Mouse (Mus musculus): ENCODE data around the gene Zscan10. TPM values are rescaled to one million over a fixed set of nuclear protein-coding genes. Genes with fewer than 3 reads are reported as not detected.

Gene Zscan10
- polyA plus RNA-seq, 1 experiment: not detected

- Histone ChIP-seq H3K4me3 (replicated peaks) (no peak overlapping the region), H3K9me3 (no peaks in the 10 kb centered on the region), H3K27me3 (replicated peaks) (peaks cover 14% of the 10 kb centered on the region), H3K36me3 (replicated peaks; ENCODE audit: low read length) (no peaks in the 10 kb centered on the region), H3K4me1 (peaks cover 26% of the 10 kb centered on the region)
- TF ChIP-seq FLI1 (IDR thresholded peaks at IDR 0.05; ENCODE audit: low read length): no peak
- TF ChIP-seq GATA1 (IDR thresholded peaks at IDR 0.05; ENCODE audit: borderline replicate concordance, low read length): no peak
Measured at GRCm38 (mm10) chr17:23603542-23603941, 2.9 kb downstream of the Zscan10 start.

DNA sequence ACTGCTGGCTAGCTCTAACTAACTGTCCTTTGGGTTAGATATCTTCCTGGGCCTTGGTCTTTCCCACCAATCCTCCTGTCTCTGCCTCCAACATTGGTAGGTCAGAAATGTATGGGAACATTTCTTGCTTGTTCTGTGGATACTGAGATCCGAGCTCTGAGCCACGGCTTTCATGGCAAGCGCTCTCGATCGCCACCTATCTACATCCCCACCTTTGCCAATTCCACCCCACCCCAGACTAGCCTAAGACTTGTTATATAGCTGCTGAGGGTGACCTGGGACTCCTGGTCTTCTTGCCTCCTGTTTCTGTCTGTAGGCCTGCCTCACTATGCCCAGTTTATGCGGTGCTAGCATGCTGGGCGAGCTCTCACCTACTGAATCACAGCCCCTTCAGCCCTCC, 3.7 kb downstream of the Zscan10 start:
- TF ChIP-seq FLI1 (IDR thresholded peaks at IDR 0.05; ENCODE audit: low read length) (no peak), GATA1 (IDR thresholded peaks at IDR 0.05; ENCODE audit: borderline replicate concordance, low read length) (no peak)
- peaks cover 18% of the 10 kb centered on the region for H3K27me3 ChIP-seq (replicated peaks)

GRCm38 (mm10) chr17:23605220-23605619, 4.6 kb downstream of the Zscan10 start:
- TF ChIP-seq FLI1 (IDR thresholded peaks at IDR 0.05; ENCODE audit: low read length) (no peak), GATA1 (IDR thresholded peaks at IDR 0.05; ENCODE audit: borderline replicate concordance, low read length) (no peak)

More for the DNA sequence above, 3.7 kb downstream of the Zscan10 start:
- no peaks in the 10 kb centered on the region for H3K9me3 ChIP-seq
- H3K4me1 ChIP-seq: peaks cover 17% of the 10 kb centered on the region
- H3K4me3 ChIP-seq (replicated peaks): no peak overlapping the region
- no peaks in the 10 kb centered on the region for H3K36me3 ChIP-seq (replicated peaks; ENCODE audit: low read length)

GRCm38 (mm10) chr17:23609612-23610011, 9.0 kb downstream of the Zscan10 start:
- Histone ChIP-seq H3K36me3 (replicated peaks; ENCODE audit: low read length) (no peaks in the 10 kb centered on the region), H3K4me3 (replicated peaks) (no peak overlapping the region), H3K4me1 (peaks cover 7% of the 10 kb centered on the region), H3K9me3 (no peaks in the 10 kb centered on the region), H3K27me3 (replicated peaks) (peaks cover 42% of the 10 kb centered on the region)
- no peak for TF ChIP-seq FLI1 (IDR thresholded peaks at IDR 0.05; ENCODE audit: low read length)
- no peak for TF ChIP-seq GATA1 (IDR thresholded peaks at IDR 0.05; ENCODE audit: borderline replicate concordance, low read length)

More at GRCm38 (mm10) chr17:23605220-23605619, 4.6 kb downstream of the Zscan10 start:
- no peaks in the 10 kb centered on the region for H3K9me3 ChIP-seq
- no peaks in the 10 kb centered on the region for H3K36me3 ChIP-seq (replicated peaks; ENCODE audit: low read length)
- peaks cover 10% of the 10 kb centered on the region for H3K4me1 ChIP-seq
- H3K4me3 ChIP-seq (replicated peaks): no peak overlapping the region
- H3K27me3 ChIP-seq (replicated peaks): peaks cover 26% of the 10 kb centered on the region

GRCm38 (mm10) chr17:23610361-23610800, 9.7 kb downstream of the Zscan10 start:
- peaks cover 39% of the 10 kb centered on the region for H3K27me3 ChIP-seq (replicated peaks)
- H3K9me3 ChIP-seq: no peaks in the 10 kb centered on the region
- TF ChIP-seq FLI1 (IDR thresholded peaks at IDR 0.05; ENCODE audit: low read length): no peak
- TF ChIP-seq GATA1 (IDR thresholded peaks at IDR 0.05; ENCODE audit: borderline replicate concordance, low read length): no peak
- no peaks in the 10 kb centered on the region for H3K36me3 ChIP-seq (replicated peaks; ENCODE audit: low read length)
- H3K4me1 ChIP-seq: peaks cover 7% of the 10 kb centered on the region
- H3K4me3 ChIP-seq (replicated peaks): no peak overlapping the region

GRCm38 (mm10) chr17:23617087-23617486, 16.4 kb downstream of the Zscan10 start:
- TF ChIP-seq FLI1 (IDR thresholded peaks at IDR 0.05; ENCODE audit: low read length) (no peak), GATA1 (IDR thresholded peaks at IDR 0.05; ENCODE audit: borderline replicate concordance, low read length) (no peak)
- H3K4me3 ChIP-seq (replicated peaks): no peak overlapping the region
- no peaks in the 10 kb centered on the region for H3K36me3 ChIP-seq (replicated peaks; ENCODE audit: low read length)
- H3K9me3 ChIP-seq: no peaks in the 10 kb centered on the region
- peaks cover 5% of the 10 kb centered on the region; the same call in 1 of the 2 replicates for H3K4me1 ChIP-seq
- H3K27me3 ChIP-seq (replicated peaks): peaks cover 45% of the 10 kb centered on the region

DNA sequence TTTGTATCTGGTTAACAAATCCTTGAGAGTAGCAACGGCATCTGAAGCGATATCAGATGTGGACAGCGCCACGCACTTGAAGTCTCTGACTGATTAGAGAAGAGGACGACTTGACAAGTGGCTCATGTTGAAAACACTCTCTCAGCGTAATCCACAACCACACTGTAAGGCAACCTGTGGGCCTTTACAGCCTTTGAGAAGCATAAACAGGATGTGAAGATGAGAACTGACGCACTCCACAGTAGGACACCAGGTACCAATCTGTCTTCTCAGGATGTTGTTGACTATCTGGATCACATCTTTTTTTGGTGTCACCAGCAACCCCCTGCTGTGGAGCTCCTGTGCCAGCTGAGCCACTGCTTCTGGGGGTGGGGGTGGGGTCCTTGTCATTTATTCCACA, 19.7 kb downstream of the Zscan10 start:
- Histone ChIP-seq H3K36me3 (replicated peaks; ENCODE audit: low read length) (no peaks in the 10 kb centered on the region), H3K27me3 (replicated peaks) (peaks cover 44% of the 10 kb centered on the region), H3K4me1 (peaks cover 5% of the 10 kb centered on the region; the same call in 1 of the 2 replicates), H3K9me3 (no peaks in the 10 kb centered on the region), H3K4me3 (replicated peaks) (no peak overlapping the region)
- no peak for TF ChIP-seq FLI1 (IDR thresholded peaks at IDR 0.05; ENCODE audit: low read length)
- no peak for TF ChIP-seq GATA1 (IDR thresholded peaks at IDR 0.05; ENCODE audit: borderline replicate concordance, low read length)

DNA sequence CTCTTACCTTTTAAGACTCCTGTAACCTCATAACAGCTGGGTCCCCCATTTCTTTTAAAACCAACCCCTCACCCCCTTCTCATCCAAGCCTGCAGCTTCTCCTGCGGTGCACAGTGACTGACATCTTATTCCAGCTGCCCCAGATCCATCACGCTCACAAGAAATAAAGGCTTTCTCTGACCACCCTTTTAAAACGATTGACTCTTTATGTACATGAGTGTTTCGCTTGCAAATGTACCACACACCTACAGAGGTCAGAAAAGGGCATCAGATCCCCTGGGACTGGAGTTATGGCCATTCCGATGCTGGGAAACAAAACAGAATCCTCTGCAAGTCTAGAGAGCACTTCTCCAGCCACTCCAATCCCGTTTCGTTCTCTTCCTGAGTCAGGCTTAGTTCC, 27.2 kb downstream of the Zscan10 start:
- no peaks in the 10 kb centered on the region for H3K36me3 ChIP-seq (replicated peaks; ENCODE audit: low read length)
- TF ChIP-seq GATA1 (IDR thresholded peaks at IDR 0.05; ENCODE audit: borderline replicate concordance, low read length) (no peak), FLI1 (IDR thresholded peaks at IDR 0.05; ENCODE audit: low read length) (no peak)
- peaks cover 45% of the 10 kb centered on the region for H3K27me3 ChIP-seq (replicated peaks)
- H3K9me3 ChIP-seq: no peaks in the 10 kb centered on the region
- no peak overlapping the region for H3K4me3 ChIP-seq (replicated peaks)
- peaks cover 17% of the 10 kb centered on the region for H3K4me1 ChIP-seq

- TF ChIP-seq FLI1 (IDR thresholded peaks at IDR 0.05; ENCODE audit: low read length) (no peak), GATA1 (IDR thresholded peaks at IDR 0.05; ENCODE audit: borderline replicate concordance, low read length) (no peak)
- no peaks in the 10 kb centered on the region for H3K9me3 ChIP-seq
- H3K4me3 ChIP-seq (replicated peaks): peak overlapping the region; percentile 79
- H3K36me3 ChIP-seq (replicated peaks; ENCODE audit: low read length): no peaks in the 10 kb centered on the region
- peaks cover 17% of the 10 kb centered on the region for H3K4me1 ChIP-seq
- peaks cover 52% of the 10 kb centered on the region for H3K27me3 ChIP-seq (replicated peaks)
Measured at GRCm38 (mm10) chr17:23630195-23631020, 29.8 kb downstream of the Zscan10 start.

DNA sequence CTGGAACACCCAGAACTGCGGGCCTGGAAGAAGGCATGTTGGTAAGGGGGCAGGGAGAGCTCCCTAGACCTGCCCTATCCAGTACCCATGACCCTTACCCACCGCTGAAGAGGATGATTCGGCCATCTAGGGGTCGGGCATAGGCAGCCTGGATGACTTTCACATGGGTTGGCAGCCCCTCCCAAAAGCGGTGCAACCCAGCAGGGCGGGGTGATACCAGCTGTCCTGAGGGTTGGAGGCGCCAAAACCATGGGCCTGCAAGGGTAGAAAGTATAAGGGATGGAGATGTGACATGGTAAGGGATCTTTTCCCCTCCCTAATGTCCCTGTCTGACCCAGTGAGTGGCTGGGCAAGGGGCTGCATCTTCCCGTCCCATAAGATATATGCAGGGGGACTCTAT, 30.6 kb downstream of the Zscan10 start:
- Histone ChIP-seq H3K27me3 (replicated peaks) (peaks cover 60% of the 10 kb centered on the region), H3K4me1 (peaks cover 20% of the 10 kb centered on the region), H3K36me3 (replicated peaks; ENCODE audit: low read length) (no peaks in the 10 kb centered on the region), H3K4me3 (replicated peaks) (no peak overlapping the region), H3K9me3 (no peaks in the 10 kb centered on the region)
- TF ChIP-seq FLI1 (IDR thresholded peaks at IDR 0.05; ENCODE audit: low read length) (no peak), GATA1 (IDR thresholded peaks at IDR 0.05; ENCODE audit: borderline replicate concordance, low read length) (no peak)
